Mouse (Mus musculus): ENCODE measurements around the gene Samm50.
"Not testable (repeated sequence)": the region's sequence is repeated elsewhere in the genome, so short reads cannot be mapped to it uniquely, and the experiment has no call there.

Samm50 gene

DNA sequence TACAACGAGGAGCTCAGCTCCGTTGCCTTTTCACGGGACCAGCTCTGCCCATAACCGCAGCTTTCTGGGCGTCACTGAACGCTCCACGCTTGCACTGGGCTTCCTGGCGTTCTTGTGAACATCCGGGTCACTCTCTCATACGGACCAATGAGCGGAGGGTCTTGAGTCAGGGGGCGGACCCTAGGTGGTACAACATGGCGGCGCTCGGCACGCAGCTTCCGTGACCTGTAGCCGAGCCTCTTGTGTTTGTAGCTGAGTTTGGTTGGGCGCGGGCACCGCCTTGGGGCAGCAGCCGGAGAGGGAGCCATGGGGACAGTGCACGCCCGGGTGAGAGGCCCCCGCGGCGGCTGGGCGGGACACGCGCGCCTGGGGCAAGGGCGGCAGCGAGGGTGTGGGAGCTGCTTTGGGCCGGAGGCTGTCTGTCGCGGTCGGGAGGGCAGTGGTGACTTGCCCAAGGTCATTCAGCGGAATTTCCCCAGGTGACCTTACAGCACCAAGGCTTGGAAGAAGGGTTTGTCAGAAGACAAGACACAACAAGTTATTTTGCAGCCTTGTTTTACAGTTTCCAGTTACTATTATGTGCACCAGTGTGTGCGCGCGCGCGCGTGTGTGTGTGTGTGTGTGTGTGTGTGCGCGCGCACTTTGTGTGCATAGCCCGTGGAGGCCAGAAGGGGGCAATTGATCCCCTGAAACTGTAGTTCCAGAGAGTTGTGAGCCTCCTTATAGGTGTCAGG is at the start of gene Samm50:
TSS of gene Samm50 (plus strand) at position 184 of the 734 bp plus-strand sequence.
- DNase-seq: peak; percentile 91

DNA sequence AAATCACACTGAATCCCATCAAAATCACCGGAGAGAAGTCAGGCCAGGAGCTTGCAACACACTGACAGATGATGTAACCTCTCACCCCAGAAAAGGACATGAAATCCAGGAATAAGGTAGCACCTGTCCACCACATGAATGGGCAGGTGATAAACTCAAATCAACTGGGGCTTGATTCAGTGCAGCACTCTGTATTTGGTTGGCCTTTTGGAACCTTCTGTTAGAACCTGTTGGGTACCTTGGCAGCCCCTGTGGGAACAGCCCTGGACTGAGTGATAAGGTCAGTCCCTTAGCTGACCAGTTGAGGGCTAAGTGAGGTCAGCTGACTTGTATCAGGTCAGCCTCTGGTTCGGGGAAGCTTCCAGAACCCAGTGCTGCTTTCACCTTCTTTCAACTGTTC is 35.9 kb upstream of the Samm50 start:
- DNase-seq: no peak

- DNase-seq: not testable (repeated sequence)
Measured at GRCm38 (mm10) chr15:84157530-84157929, 34.5 kb upstream of the Samm50 start.

DNA sequence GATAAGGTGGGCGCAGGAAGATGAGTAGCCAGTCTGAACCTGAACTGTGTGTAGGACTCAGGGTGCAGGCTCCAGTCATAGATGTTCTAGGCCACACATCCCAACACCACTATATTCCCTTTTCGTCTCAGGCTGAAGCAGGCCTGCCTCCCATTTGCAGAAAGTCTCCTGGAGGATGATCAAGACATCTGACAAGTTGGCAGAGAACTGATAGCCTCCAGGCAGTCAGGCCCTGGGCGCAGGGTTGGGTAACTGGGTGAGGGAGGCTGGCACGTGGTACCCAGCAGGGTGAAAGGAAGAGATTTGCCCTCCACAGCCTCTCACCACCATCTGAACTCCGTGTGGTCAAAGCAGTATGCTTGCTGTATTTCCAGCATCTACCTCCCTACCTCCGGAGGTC is 30.2 kb upstream of the Samm50 start:
- no peak for DNase-seq

DNA sequence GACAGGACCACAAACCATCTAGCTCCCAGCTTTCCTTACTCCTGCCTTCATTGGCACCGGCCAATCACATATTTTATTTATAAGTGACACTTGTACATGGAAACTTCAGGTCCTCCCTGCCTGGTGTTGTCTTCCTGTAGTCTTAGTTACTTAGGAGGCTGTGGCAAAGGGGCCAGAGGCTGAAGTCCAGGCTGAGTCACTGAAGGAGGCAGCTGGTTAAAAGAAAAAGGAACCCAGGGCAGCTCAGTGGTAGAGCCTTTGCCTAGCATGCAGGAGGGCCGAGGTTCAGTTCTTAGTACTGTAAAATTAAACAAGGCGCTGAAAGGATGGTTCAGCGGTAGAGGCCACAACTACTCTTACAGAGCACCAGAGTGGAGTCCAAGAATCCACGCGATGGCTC is 25.2 kb upstream of the Samm50 start:
- no peak for DNase-seq

- peak; percentile 91 for DNase-seq
Measured at GRCm38 (mm10) chr15:84167600-84167999, 24.4 kb upstream of the Samm50 start, which contains the start of gene Pnpla3. Gene Pnpla3, plus strand, starts transcription at chr15:84167837.

DNA sequence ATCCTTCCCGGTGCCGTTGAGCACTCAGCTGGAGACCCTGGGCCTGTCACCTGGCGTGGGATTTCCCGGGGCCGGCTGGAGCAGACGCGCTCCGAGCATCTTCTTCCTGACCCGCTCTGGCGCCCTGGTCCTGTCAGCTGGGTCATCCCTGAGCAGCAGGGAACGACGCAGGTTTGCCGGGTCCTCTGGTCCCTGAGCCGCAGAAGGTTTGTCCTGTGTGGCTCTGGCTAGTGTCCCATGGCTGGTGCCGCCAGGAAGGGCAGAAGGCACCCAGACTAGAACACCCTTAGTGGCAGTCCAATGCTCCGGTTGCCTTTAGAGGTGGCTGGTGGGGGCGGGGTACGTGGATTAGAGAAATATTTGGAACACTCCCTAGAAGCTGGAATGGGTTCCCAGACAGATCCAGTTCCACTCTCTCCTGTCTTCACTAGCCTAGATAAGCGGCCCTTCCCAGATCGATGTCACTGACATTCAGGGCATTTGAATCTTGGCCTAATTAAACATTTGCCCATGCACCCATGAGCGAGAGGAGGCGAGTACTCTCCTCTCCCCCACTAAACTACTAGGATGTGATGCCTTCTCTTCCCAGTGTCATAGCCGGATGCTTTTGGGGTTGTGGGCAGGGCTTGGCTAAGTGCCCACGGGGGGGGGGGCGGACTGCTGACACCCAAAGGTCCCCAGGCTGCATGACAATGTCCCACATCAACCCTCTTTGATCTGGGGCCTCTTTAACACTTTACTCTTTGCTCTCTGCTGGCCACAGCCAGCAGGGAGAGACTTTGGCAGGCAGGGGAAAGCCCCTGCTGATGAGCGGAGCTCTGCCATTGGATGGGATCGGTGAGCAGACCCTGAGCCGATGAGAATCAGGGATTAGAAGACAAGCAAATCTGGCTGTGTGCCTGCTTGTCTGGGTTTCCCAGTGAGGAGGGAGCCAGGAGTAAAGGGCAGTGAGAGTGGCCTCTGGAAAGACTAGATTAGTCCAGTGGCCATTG is 23.6 kb upstream of the Samm50 start:
- DNase-seq: peak; percentile 63

DNA sequence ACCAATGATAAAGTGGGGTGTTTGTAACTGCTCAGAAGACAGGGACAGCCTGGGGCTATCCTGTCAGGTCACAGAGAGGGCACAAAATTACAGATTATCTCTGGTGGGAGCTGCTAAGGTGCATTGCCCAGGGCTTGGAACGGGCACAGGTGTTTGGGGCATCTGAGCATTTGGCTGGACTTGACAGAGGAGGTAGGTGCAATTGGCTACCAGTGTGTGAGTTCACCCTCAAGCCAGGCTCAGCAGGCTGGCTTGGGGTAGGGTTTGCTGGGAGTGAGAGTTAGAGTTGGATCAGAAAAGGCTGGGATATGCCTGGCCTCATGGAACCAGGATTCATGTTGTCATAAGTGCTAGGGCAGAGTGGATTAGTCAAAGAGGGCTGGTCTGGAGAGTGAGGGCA is 22.5 kb upstream of the Samm50 start:
- DNase-seq: no peak

DNA sequence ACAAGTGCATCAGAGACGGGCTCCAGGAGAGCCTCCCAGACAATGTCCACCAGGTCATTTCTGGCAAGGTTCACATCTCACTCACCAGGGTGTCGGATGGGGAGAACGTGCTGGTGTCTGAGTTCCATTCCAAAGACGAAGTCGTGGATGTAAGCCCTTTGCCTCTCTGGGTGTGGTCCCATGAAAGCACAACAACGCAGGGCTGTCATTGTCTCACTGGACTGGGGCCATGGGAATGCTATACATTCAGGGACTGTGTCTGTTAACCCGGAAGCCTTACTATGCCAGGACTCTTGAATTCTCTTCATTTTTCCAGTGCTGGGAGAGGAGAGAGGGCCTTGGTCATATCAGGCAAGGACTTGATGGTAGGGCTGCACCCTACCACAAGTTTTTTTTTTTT is 20.9 kb upstream of the Samm50 start:
- no peak for DNase-seq

- DNase-seq: no peak
Measured at GRCm38 (mm10) chr15:84178733-84179132, 13.3 kb upstream of the Samm50 start.

- no peak for DNase-seq
Measured at GRCm38 (mm10) chr15:84182000-84182399, 10.0 kb upstream of the Samm50 start.

GRCm38 (mm10) chr15:84183967-84184366 is 8.1 kb upstream of the Samm50 start:
- peak; percentile 61 for DNase-seq

DNA sequence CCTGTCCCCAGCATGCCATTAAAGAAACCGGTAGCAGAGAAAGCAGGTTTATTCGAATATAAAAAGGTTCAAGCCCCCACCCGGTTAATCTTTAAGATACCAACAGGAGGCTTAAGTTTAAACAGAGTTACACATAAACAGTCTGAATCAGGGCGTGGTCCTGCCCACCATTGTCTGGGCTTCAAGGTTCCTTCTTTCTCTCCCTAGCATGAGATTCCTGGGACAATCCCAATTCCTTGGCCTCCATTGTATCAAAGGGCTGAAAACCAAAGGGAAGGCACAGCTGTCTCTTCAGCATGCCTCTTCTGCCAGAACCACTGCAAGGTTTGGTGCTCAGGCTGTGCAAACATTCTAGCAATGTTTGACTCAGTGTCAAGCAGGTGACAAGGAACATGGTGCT is 5.8 kb upstream of the Samm50 start:
- DNase-seq: no peak

- no peak for DNase-seq
Measured at GRCm38 (mm10) chr15:84188887-84189530, 3.0 kb upstream of the Samm50 start.

- no peak for DNase-seq
Measured at GRCm38 (mm10) chr15:84189881-84190280, 2.2 kb upstream of the Samm50 start.

- DNase-seq: no peak
Measured at GRCm38 (mm10) chr15:84191724-84192057, 350 bp upstream of the Samm50 start.

- DNase-seq: no peak
Measured at GRCm38 (mm10) chr15:84196486-84197165, 4.6 kb downstream of the Samm50 start.

DNA sequence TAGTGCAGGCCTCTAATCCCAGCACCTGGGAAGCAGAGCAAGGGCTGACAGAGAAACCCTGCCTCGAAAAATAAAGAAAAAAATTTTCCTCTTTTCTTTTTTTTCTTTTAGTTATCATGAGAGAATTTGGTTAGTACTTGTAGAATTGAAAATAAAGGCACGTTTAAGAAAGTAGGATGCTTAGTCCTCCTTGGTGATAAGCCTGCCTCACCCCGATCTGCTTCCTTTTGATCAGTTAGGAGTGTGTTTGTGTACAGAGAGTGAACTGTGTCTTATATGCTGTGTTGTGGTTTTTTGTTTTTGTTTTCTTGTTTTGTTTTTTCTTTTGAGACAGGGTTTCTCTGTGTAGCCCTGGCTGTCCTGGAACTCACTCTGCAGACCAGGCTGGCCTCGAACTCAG is 15.3 kb downstream of the Samm50 start:
- no peak for DNase-seq

DNA sequence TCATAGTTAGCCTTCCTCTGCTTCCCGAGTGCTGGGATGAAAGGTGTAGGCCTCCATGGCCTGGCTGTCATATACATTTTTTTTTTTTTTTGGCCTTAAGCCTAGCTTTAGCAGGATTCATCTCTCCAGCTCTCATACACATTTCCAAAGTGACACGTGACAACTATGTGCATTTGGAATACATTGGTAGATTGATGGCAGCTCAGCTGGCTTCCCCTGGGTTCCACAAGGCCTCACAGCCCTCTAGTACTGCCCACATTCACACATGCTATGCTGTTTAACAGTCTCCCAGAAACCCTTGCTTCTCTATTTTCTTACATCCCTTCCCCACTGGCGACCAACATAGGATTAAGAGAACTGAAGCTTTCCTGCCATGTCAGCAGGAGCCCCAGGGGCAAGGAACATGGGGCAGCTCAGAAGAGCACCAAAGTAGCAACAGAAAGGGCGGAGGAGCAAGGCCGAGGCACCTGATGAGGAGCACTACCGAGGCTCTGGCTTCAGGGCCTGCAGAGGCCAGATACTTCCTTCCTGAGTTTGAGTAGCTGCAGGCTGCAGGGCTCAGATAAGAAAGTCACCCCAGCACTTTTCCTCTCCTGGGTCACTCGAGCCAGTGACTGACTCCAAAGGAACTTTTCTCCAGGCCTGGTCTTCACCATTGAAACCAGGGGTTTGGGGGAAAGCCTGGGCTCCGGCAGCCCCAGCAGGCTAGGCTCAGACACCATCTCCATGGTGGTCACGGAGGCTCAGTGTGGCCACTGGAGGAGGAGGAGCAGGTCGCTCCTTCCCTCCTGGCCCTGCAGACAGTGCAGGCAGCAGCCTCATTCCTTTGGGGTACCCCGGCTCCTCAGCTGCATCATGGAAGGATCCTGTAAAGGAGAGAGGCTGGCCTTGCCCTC is 17.7 kb downstream of the Samm50 start:
- DNase-seq: peak; percentile 86

GRCm38 (mm10) chr15:84210461-84210860 is 18.4 kb downstream of the Samm50 start:
- DNase-seq: no peak

DNA sequence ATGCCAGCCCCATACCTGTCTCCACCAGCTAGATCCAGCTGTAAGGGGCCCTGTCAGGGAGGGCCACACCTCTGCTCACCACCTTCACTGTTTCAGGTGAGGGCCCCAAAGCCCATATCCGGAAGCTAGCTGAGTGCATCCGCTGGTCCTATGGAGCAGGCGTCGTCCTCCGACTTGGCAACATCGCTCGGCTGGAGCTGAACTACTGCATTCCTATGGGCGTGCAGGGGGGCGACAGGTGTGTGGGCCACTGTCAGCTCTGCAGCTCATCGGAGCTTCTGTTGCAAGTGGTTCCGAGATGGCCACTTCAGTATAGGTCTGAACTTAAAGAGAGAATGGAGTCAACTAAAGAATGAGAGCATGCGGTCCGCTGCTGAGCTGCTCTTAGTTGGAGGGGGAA is 18.9 kb downstream of the Samm50 start:
- no peak for DNase-seq

DNA sequence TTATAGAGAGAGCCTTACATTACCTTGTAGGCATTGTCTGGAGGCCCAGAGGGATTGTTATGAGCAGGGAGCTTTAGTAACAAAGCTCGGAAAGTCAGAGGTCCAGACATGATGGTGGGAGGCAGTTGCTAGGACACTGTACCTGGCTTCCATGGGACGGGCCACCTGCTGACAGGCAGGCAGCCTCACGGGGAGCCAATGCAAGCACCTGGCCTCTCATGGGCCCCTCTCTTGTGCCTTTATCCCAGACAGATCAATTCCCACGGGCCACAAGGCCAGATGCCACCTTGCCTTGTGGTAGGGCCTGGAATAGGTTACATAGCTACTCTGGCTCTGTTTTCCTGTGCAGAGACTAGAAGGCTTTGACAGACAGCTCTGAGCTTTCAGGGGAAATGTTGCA is 19.5 kb downstream of the Samm50 start:
- DNase-seq: no peak

All from liver (tissue).